Mouse (Mus musculus) left cerebral cortex, postnatal 36 days (tissue): ENCODE measurements around the gene Lgi4. TPM values are rescaled to one million over a fixed set of nuclear protein-coding genes. Genes with fewer than 3 reads are reported as not detected.

ENCODE experiments used
- DNase-seq, 2 experiments: peaks; one replicate each; pipeline ENCODE4 v3.0.0; 2021 to 2022; ENCODE audit warnings: low spot score in 2 of 2, mixed read lengths in 1 of 2
- intact Hi-C: fragments of 180-260 bp; cut with DNase I; formaldehyde crosslinking; loops from one replicate; pipeline ENCODE4 v1.15.1; 2025
- total RNA-seq, 2 experiments: library from RNA; stranded (reverse); gene quantifications; 2 replicates each; pipeline ENCODE4 v1.2.3; 2021

The Lgi4 gene
- total RNA-seq, 2 experiments from 2014 or later: 27.4 to 28.7 TPM

DNA sequence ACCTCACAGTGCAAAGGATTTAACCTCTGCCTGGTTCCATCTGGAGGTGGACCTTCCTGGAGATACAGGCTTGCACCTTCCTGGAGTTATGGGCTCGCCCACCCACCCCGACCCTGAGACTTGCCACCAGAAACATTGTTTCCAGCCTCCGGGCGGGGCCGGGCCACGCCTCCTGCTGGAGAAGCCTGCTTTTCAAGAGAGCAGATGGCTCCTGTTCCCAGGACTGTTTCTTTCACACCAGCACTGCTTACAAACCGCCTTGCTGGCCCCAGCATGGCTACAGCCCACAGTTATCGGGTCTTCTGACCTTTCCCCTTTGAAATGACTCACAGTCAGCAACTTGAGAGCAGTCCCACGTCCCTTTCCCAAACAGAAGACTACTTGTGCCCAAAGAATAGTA lies 13.2 kb downstream of the Lgi4 start:
- no peak for DNase-seq
- intact Hi-C loops: no loop called here

DNA sequence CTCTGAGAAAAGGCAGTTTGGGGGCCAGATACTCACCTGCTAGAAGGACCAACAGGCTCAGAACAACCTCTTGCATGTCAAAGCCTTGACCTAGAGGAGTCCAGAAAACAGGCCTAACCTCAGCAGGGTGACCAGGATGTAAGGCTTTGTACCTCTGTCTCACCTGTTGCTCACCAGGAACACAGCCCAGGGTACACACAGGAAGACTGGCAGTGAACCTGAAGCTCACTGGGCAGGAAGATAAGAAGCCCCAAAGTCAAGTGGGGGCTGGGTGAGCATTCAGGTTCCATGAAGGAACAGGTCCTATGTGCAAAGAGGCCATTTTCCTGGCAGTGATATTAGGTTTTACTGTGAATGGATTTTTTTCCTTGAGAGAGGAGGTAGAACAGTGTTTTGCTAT lies 14.4 kb downstream of the Lgi4 start:
- intact Hi-C loops: no loop called here
- no peak for DNase-seq

DNA sequence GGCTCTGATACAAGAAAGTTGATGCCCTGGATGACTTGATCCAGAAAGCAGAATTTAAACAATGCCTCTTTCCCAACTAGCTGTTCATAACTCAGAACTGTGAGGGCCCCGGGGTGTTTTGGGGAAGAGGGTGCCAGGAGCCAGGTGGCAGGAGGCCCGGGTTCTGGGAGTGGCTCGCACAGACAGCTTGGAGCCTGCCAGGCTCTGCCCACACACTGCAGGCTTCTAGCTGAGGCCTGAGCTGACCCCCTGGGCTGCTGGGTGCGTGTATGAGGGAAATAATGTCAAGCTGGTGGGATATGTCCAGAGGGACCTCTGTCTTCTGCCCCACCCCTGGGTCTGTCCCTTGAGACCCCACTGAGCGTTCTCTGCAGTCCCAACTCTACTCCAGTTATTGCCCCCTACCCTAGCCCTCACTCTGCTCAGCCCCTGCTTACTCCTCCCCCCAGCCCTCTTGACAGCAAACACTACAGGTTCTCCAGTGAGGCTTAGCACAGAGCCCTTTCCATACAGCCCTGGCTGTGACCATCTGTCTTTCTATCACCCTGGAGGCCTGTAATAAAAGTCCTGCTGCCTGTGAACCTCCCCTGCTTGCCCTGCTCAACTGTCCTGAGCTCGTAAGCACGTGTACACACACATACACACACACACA lies 15.0 kb downstream of the Lgi4 start:
- intact Hi-C loops: no loop called here
- DNase-seq: peak in 1 of 2 experiments; percentile 44

DNA sequence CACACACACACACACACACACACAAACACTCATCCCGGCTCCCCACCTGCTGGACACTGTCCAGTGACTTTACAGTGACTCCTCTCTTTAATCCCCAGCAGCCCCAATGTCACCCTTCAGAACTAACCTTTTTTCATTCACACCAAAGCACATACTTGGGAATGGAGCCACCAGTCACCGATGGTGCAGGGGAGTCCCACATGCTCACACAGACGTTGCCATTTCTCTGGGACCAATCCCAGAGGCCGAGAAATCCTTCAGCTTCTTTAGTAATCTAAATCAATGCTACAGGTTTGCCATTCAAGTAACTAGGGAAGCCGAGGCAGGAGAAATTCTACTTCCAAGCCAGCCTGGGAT lies 15.5 kb downstream of the Lgi4 start:
- peak in 1 of 2 experiments; percentile 27 for DNase-seq
- intact Hi-C loops: no loop called here

DNA sequence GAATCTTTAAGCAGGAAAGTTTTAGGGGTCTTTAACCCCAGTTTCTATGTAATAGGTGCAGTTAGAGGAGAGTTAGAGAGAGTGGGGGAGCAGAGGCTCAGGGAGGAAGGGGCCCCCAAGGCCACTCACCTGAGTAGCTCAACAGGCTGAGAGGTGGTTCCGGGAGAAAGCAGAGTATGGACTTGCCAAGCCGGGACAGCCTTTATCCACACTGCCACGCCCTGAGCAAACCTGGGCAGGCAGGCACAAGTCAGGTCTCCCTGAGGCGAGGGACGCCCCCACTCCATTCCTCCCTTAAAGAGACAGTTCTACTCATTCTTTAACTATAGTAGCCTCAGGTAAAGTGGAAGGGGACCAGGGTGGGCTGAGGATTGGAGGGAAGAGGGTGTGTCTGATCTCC lies 17.4 kb downstream of the Lgi4 start, which contains the start of gene Fxyd3:
Gene Fxyd3 (minus strand): TSS at position 213 of the 400 bp plus-strand sequence.
- DNase-seq: no peak

DNA sequence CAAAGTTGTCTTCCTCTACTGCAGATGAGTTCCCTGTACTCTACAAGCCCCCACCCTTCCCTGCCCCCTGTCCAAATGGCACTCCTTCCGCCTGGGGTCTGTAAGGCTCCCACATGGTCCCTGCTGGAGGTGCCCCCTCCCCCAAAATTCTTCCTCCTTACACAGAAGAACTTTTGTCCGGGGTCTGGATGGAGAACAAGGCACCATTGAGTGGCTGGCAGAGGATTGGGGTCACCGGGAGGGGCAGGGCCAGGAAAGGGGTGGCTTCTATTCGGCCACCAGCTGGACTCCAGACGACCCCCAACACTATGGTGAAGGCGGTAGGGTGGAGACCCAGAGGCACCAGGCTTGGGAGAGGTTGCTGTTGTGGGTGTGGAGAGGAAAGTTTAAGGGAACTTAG lies 18.3 kb downstream of the Lgi4 start:
- intact Hi-C loops: no loop called here
- peak in 1 of 2 experiments; percentile 45 for DNase-seq

More for the DNA sequence above, 17.4 kb downstream of the Lgi4 start, which contains the start of gene Fxyd3:
- intact Hi-C loops: no loop called here

DNA sequence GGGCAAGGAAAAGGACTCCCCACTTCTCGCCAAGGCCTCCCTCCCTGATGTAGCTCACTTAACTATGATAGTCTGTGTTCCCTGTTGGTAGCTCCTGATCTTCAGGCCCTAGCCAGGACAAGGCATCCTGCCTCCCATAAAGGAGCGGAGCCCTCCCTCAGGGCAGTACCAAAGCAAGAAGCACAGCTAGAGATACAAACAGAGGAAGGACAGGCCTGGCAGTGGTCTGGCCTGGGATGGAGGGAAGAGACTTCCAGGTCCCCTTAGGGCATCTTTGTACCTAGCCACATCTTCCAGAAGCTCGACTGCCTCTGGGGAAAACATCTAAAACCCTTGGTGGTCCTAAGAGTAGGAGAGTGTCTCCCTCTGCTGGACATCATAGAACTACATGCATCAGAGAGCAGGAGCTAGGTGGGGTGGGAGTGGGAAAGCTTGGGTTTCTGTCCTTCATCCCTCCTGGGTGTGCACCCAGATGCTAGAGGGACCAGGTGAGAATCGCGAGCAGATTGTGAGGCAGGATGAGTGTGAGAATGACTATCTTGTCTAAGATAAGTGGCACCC lies 18.8 kb downstream of the Lgi4 start:
- DNase-seq: peak in 1 of 2 experiments; percentile 15
- intact Hi-C loops: loop anchor here (2.0 kb wide), 1 partner anchor 19 kb away; the partner anchor contains the start of gene Lgi4

DNA sequence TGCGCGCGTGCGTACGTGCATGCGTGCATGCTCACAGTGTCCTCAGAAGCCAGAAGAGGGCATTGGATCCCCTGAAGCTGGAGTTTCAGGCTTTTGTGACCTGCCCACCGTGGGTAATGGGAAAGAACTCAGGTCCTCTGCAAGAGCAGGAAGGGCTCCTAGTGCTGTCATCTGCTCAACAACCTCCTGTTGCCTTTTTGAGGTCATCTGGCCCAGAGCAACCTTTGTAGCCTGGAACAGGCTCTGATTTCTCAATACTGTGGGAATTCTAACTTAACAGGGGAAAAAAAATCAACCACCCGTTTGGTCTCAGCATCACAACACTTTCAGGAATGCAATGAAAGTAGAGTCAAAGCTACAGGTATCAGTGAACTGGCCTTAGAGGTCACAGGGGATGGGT lies 20.5 kb downstream of the Lgi4 start:
- intact Hi-C loops: loop anchor here (2.0 kb wide), 1 partner anchor 21 kb away; the partner anchor contains the start of gene Lgi4
- no peak for DNase-seq

DNA sequence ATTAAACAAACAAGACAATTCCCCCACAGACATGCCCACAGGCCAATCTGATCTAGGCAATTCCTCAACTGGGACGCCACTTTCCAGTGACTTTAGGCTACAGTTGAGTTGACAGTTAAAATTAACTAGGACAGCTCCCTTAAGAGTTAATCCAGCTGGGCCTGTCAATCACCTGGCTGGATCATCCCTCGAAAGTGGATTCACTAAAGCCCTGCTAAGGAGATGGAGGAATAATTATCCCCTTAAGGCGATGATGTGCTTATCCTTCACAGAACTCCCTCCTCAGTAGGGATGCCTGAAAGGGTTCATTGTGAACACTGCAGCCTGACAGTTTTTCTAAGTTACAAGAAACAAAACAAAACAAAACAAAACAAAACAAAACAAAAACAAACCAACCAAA lies 21.5 kb downstream of the Lgi4 start:
- DNase-seq: no peak
- intact Hi-C loops: no loop called here

DNA sequence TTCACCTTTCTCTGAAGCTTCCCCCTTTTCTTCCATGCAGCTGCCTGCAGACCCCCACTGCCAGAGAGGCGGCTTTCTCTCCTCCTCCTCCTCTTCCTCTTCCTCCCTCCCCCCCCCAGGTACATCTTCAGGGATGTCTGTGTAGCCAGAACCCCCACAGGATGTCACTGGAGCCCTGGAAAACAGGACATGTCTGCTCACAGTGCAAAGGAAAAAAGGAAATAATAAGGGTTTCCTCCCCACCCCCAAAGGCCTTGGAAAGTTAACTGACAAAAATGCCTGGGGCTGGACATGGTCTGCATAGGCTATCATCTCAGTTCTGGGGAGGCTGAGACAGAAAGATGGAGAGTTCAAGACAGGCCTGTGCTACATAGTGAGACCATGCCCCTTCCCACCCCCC lies 22.0 kb downstream of the Lgi4 start:
- no peak for DNase-seq
- intact Hi-C loops: no loop called here

DNA sequence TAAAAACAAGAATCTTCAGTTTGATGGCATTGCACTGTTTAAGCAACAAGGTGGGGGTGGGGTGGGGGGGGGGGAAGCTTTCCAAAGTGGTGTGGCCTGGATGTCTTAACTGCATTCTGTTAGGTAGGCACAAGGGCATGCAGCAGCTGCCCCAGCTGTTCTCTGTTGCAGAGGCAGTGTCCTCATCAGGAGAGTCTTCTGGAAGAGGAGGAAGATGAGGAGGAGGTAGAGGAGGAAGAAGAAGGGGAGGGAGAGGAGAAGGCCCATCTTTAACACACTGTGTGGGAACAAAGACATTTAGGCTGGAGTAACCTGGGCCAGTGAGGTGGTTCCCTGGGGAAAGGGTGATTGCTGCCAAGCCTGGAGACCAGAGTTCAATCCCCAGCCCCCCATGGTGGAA lies 23.0 kb downstream of the Lgi4 start:
- intact Hi-C loops: no loop called here
- DNase-seq: no peak

DNA sequence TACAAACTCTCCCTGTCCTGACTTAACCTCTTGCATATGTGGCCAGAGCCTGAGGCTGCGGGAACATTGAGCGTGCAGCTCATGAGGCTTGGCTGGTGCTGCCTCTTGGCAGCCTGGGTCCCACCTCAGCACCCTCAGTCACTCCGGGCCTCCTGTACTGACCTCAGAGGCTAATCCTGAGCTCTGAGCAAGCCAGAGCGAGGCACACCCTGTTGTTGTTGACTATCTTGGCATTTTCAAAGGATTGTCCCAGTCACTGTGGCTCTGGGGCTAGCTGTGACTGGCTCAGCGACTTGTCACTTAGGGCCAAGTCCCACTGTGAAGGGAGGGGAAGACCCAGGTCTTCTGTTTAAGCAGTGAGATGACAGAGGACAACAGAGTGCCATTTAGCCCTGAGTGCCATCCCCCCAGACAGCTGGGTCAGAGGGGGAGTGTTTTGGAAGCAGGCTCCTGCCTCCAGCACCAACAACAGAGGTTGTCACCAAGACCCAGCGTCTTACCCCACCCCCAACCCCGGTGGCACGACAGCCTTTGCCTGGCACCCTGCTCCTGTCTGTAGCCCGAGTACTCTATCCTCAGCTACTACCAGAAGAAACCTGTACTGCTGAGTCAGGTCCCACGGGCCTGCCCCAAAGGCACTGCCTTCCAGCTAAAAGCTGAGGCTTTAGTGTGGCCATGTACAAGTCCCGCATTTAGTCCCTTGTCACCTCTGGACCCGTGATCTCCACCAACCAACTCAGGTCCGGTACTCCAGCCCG lies 23.9 kb downstream of the Lgi4 start:
- intact Hi-C loops: no loop called here
- DNase-seq: no peak

DNA sequence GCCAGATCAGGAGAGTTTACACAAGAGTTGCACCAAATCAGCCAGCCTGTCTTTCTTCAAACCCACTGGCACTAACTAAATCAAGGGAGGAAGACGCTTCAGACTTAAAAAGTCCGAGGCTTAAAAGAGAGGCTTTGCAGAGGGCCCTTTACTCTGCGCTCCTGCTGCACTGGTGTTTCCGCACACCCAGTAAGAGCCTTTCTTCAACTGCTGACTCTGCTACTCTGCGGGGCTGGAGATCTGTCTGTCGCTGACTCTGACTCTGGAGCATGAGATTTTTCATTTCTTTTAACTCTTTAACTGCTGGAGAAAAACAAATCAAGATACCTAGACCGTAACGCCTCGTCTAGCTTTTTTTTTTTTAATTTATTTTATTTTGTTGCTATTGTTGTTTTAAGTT lies 25.0 kb downstream of the Lgi4 start:
- intact Hi-C loops: no loop called here
- DNase-seq: no peak

DNA sequence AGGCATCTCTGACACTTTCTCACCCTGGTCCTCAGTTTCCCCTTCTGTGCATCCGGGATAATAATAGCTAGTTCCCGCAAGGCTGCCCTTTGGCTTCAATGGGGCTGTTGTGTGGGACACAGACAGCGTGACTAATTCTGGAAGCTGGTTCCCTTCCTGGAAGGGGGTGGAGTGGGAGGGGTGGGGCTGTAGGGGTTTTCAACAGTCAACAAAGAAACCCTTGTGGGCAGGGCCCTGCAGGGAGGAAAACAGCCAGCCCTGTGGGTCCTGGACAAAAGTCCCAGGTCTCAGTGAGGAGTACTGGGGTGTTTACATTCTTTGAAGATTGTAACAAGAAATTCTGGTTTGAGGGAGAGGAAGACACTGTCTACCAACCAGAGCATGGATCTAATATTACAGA lies 26.0 kb downstream of the Lgi4 start:
- no peak for DNase-seq
- intact Hi-C loops: no loop called here

DNA sequence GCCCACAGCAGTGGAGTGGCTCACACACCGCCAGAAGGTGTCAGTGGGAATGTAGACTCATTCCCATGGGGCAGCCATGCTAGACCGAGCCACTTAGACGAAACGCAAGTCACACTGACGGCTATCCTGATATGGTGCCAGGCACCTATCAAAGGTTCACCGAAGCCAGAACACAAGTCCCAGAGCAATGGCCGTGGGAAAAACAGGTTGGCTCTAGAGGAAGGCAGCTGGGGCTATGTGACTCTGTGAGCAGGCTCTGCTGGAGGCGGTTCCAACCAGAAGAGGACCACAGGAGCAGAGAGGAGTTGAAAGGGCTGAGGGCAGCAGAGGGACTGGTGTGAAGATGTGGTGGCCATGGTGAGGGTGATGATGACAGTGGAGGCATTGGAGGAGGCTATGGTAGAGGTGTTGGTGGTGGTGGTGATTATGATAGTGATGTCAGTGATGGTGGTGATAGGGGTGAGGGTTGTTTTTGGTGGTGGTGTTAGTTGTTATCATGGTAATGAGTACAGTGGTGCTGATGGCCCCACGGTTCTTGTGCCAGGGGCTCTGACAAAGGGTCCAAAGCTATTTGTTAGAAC lies 27.1 kb downstream of the Lgi4 start:
- DNase-seq: no peak
- intact Hi-C loops: no loop called here

DNA sequence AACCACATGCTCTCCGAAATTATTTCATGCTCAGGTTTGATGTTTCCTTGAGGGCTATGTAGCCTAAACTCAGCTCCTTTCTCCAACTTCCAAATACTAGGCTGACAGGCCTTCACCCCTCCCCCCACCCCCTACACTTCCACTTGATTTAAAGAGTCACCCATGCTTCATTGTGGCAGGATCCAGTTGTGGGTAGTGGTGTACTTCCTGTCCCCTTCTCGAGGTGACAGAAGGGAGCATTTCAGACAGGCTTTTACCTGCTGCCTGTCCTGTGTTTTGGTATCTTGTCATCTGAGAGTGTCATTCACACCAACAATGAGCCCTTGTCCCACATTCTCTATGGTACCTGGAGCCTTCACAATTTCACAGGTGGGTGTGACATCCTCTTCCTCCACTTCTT lies 28.1 kb downstream of the Lgi4 start:
- intact Hi-C loops: no loop called here
- DNase-seq: no peak

DNA sequence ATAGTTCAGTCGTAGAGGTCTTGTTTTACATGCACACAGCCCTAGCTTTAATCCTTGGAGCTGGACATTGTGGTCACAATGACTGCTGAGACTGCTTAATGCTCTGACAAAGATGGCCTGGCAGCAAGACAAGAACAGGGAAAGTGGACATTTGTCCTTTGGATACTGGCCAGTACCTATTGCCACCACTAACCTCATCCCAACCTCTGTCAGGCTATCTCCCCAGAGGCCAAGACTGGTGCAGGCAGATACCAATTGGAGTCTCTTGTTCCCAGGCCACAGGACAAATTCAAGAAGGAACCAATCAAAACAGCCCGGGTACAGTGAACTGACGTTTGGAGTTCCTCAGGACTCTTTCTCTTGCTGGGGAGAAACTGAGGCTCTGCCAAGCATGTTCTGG lies 29.1 kb downstream of the Lgi4 start:
- intact Hi-C loops: no loop called here
- DNase-seq: no peak

DNA sequence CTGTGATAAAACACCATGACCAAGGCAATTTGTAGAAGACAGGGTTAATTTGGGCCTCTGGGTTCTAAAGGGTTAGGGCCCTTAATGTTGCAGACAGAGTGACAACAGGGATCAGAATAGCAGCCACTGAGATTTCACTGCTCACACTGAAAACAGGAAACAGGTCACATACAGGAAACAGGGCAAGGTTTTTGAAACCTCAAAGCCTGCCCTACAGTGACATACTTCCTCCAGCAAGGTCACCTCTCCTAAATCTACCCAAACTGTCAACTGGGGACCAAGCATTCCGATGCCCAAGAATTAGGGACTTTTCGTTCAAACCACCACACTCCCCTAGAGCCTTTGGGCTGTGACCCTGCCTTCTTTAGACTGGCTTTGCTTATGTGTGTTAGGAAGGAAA lies 30.6 kb downstream of the Lgi4 start:
- no peak for DNase-seq
- intact Hi-C loops: no loop called here

DNA sequence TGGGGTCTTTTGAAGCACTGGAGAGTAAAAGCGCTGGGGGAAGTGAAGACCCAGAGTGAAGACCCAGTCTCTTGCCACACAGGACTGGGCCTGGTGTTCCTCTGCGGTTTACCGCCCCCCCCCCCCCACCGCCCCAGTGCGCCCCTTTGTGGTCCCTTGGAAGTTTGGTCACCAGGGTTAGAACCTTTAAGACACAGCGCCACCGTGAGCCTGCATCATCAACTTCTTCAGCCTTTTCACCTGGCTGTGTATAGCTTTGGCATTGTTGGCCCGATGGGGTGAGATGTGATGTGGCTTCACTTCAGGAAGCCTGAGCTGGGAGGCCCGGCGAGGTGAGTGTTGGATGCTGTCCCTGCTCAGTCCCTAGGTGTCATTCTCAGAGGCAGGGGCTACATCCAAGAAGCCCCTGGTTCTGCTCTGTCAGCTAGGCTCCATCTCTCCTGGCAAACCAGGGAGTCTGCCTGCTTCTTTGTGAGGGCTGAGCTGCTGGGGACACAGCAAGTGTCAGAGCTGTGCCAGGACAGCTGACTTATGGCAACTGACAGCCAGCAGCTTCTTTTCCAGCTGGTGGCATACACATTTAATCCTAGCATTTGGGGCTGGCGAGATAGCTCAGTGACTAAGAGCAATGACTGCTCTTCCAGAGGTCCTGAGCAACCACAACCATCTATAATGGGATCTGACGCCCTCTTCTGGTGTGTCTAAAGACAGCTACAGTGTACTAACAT lies 35.8 kb downstream of the Lgi4 start:
- intact Hi-C loops: loop anchor here (5.0 kb wide), 1 partner anchor 138 kb away; the partner anchor contains the start of gene Usf2
- DNase-seq: no peak
